Mouse (Mus musculus): Measurements from ENCODE around the gene Prpf18.

DNA sequence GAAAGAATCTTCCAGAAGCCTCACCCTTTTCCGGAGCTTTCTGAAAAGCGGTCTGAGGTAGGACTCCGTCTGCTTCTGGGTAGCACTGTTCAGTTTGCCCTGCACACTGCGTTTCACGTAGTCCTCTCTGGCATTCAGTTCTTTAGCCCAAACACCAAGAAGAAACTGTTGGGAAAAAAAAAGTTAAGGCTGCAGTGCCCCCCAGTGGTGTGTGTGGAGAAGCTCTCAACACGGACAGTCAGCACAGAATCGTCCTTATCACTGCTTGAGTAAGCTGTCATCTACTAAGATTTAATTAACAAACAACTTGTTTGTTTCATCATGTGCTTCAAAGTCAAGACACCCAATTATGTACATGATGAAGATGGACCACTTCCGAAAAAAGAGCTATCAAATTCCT lies 16.1 kb downstream of the Prpf18 start:
- TF ChIP-seq CTCF (IDR thresholded peaks at IDR 0.05; ENCODE audit: extremely low read depth, insufficient read depth, insufficient read length, insufficient replicate concordance), result no peak
- no peak for TF ChIP-seq POLR2A (IDR thresholded peaks at IDR 0.05; ENCODE audit: low read depth, low read length)
